Mouse (Mus musculus): ENCODE data around the gene Aff1.
A peak's percentile ranks its signal among the peaks of the same experiment; 100 is the strongest.

DNA sequence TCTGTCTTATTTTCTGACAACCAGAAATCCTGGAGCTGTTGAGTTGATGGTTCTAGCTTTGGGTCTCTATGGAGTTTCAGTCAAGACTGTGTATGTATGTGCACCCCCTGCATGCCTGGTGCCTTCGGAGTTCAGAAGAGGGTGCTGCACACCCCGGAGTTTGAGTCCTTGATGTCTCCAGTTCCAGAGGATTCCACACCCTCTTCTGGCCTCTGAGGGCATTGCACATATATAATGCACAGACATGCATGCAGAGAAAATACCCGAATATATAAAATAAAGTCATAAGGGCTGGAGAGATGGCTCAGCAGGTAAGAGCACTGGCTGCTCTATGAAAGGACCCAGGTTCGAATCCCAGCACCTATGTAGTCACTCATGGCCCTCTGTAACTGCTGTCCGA, 33.3 kb upstream of the Aff1 start:
- peak; percentile 43 for TF ChIP-seq CTCF (IDR thresholded peaks at IDR 0.05)
- TF ChIP-seq POLR2A (IDR thresholded peaks at IDR 0.05; ENCODE audit: insufficient read depth, low read depth, low read length) = no peak
- TF ChIP-seq EP300 (IDR thresholded peaks at IDR 0.05; ENCODE audit: insufficient read depth, low read depth, low read length) = no peak
